Mouse (Mus musculus) naive thymus-derived CD4-positive, alpha-beta T cell, adult 2 months (primary cell): ENCODE measurements at regions not wholly inside any gene's neighbourhood (a gene's known extent, or its start where the extent isn't known, plus 50 kb on each side); places are given as distances from the start of the nearest gene placed in this dataset.

ENCODE experiments used
- DNase-seq: peaks from one replicate; pipeline ENCODE4 v3.0.0-alpha.2; 2011; ENCODE audit warnings: low read depth

GRCm38 (mm10) chr1:137567526-137567925 lies 607.3 kb upstream of the Nr5a2 start:
- no peak for DNase-seq

- DNase-seq = no peak
These were observed 605.4 kb upstream of the Nr5a2 start for GRCm38 (mm10) chr1:137565573-137566048.

GRCm38 (mm10) chr1:137561686-137562085 lies 601.4 kb upstream of the Nr5a2 start:
- DNase-seq = no peak

- no peak for DNase-seq
These were observed 600.4 kb upstream of the Nr5a2 start for GRCm38 (mm10) chr1:137560389-137561268.

- DNase-seq = no peak
These were observed 589.4 kb upstream of the Nr5a2 start for GRCm38 (mm10) chr1:137549659-137550058.

- DNase-seq = no peak
These were observed 585.4 kb upstream of the Nr5a2 start for GRCm38 (mm10) chr1:137545666-137546065.

- DNase-seq = no peak
These were observed 583.6 kb upstream of the Nr5a2 start for GRCm38 (mm10) chr1:137543828-137544227.

- no peak for DNase-seq
These were observed 581.2 kb upstream of the Nr5a2 start for GRCm38 (mm10) chr1:137541453-137541852.

- no peak for DNase-seq
These were observed 579.3 kb upstream of the Nr5a2 start for GRCm38 (mm10) chr1:137539424-137540116.

- no peak for DNase-seq
These were observed 554.5 kb upstream of the Nr5a2 start for GRCm38 (mm10) chr1:137514750-137515149.

- DNase-seq = no peak
These were observed 543.6 kb upstream of the Nr5a2 start for GRCm38 (mm10) chr1:137503704-137504422.

GRCm38 (mm10) chr1:137488226-137488625 lies 528.0 kb upstream of the Nr5a2 start:
- no peak for DNase-seq

- no peak for DNase-seq
These were observed 518.2 kb upstream of the Nr5a2 start for GRCm38 (mm10) chr1:137478459-137478858.

- DNase-seq = no peak
These were observed 517.0 kb upstream of the Nr5a2 start for GRCm38 (mm10) chr1:137477239-137477638.

- DNase-seq = no peak
These were observed 514.6 kb upstream of the Nr5a2 start for GRCm38 (mm10) chr1:137474858-137475257.

GRCm38 (mm10) chr1:137473800-137474685 lies 513.8 kb upstream of the Nr5a2 start:
- no peak for DNase-seq

- DNase-seq = no peak
These were observed 504.7 kb upstream of the Nr5a2 start for GRCm38 (mm10) chr1:137464971-137465370.

GRCm38 (mm10) chr1:137461189-137461588 lies 500.9 kb upstream of the Nr5a2 start:
- DNase-seq = no peak

- no peak for DNase-seq
These were observed 493.4 kb upstream of the Nr5a2 start for GRCm38 (mm10) chr1:137453446-137454208.

- no peak for DNase-seq
These were observed 492.5 kb upstream of the Nr5a2 start for GRCm38 (mm10) chr1:137452749-137453148.

GRCm38 (mm10) chr1:137446497-137446896 lies 486.2 kb upstream of the Nr5a2 start:
- no peak for DNase-seq
